Mouse (Mus musculus) urinary bladder, postnatal 10 days (tissue): ENCODE results near the gene Ahcyl2.
"Not testable (repeated sequence)": the region's sequence is repeated elsewhere in the genome, so short reads cannot be mapped to it uniquely, and the experiment has no call there.

Source experiments
- DNase-seq: peaks from one replicate; pipeline ENCODE4 v3.0.0; 2022; ENCODE audit warnings: low spot score

Gene Ahcyl2

DNA sequence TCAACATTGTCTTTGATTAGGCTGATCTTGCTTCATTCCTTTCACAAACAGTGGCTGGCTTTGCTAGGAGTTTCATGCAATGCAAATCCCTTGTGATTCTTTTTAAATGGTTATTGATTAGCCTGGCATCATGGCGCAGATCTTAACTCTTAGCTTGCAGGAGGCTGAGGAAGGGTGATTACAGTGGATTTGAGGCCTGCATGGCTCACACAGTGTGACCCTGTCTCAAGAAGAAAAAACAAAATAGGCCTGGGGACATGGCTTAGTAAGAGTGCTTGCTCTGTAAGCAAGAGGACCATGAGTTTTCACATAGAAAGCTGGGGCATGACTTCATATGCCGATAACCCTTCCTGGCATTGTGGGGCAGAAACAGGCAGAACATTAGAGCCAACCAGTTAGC, 47.8 kb downstream of the Ahcyl2 start:
- DNase-seq, result no peak

DNA sequence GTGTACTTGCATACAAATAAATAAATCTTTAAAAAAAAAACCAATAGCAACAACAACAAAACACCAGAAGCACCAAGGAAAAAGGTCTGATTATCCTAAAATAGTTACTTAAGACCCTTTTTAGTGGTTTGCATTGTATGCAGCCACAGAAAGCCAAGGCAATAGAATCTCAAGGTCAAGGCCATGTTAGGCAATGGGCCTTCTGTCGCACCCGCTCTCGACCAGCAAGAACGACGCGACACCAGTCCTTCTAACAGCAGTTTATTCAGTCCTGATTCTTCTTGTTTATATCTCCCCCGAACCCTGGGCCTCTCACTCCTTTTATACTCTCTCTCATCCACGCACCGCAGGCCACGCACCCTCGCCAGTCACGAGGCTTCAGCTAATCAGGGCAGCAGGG, 48.6 kb downstream of the Ahcyl2 start:
- not testable (repeated sequence) for DNase-seq

DNA sequence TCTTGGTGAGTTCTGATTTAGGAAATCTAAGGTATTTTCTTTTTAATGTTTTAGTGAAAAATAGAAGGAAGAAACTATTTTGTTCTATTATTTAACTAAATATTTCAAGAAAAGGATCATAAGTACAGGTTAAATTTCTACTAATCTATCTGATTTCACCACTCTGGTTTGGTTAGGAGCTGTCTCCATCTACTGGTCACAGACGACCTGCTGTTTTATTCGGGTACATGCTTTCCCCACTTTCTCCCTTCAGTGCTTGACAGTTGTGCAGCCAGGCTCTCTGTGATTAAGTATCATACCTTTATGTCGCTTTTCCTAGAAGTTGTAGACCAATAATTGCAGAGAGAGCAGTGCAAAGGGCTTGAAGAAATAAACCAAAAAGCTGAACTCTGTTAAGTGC, 51.5 kb downstream of the Ahcyl2 start:
- DNase-seq, result no peak

DNA sequence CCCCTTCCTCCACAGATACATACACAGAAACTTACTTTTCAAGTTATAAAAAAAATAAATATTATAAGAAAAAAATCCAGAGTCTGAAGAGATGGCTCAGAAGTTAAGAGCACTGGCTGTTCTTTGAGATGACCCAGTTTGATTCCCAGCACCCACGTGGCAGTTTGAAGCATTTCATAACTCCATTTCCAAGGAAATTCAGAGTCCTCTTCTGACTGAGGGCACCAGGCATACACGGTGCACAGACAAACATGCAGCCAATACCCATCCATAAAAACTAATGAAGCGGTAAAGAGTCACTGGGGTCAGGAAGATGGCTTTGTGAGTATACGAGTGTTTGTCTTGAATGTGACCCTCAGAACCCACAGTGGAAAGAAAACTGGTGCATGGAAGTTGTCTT, 52.5 kb downstream of the Ahcyl2 start:
- DNase-seq, result no peak

DNA sequence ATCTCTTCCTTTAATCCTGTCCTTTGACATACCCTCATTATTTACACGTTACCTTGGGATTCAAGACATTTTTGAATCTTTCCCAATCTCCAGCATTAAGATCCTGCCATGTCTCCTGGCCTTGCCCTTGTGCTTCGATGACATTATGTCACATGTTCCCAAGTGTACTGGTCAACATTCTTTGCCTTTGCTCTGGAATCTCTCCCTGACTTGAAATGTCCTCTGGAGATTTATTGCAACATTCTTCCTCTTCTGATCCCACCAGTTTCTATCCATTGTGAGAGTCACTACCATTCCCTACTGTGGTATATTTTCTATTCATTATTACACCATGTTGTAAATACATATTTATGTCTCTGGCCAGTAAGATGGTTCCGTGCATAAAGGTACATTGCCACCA, 53.1 kb downstream of the Ahcyl2 start:
- DNase-seq, result no peak

DNA sequence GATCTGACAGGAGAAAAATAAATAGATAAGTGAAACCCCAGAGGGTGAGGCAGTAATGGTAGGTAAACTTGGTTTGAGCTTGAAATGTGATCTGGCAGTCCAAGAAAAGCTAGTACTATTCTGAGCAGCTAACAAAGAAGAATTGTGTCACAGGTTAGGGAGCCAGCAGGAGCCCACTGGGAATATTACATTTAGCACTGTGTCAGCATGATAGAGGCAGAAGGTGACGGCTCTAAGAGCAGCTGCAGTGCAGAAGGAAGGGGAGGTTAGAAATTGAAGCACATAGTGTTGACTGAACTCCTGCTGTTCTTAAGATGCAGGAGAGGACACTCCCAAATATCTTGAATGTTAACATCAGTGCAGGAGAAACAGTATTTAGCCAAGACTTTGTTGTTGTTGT, 54.0 kb downstream of the Ahcyl2 start:
- DNase-seq, result no peak

DNA sequence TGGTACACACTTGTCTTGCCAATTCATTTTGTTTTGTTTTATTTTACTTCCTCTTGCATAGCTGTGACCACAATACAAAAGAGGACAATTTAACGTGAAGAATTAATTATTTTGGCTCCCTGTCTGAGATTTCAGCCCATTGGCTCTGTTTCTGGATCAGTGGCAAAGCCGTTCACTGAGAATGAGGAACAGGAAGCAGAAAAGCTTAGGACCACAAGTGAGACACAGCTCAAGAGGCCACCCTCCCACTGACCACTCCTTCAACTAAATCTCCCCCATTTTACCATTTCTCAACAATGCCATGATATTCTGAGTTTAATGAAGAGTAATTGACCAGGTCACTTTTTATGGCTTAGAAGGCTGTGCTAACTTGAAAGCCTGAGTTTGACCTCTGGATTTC, 57.5 kb downstream of the Ahcyl2 start:
- no peak for DNase-seq

DNA sequence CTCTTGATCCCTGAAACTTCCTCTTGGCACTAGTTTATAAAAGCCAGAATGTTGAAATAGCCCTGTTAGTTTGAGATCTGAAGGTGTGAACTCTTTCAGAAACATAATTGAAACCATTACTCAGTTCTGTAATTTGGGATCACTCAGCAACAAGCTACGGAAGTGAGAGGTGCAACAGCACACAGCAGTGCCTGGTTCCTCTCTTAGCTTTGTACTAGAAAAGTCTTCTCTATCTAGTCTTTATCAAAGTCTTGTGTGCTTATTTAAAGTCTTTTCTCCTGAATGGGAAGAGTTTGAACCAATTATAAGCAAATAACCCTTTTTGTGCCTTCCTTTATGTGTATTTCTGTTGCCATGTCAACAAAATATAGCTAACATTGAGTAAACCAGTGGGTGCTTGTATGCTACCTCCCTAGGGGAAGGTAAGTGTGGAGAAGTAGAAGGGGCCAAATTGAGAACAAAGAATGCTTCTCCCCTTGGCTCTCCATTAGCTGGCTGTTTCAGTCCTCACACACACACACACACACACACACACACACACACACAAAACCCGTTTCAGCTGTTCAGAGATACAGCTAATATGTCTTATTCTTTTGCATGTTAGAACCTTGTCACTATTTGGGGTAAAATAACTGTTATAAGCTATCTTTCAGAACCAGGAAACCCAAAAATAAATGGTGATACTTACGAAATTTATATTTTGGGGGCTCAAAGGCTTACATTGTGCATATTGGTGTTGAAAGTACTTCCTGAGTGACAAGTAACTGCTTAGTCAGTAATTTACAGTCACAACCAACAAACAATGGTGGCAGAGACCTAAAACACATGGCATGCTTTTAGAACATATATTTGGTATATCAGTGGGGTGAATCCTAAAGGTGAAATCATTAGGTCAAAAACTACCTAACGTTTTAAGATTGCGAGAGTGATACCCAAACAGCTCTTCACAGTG, 59.8 kb downstream of the Ahcyl2 start:
- DNase-seq, result no peak

DNA sequence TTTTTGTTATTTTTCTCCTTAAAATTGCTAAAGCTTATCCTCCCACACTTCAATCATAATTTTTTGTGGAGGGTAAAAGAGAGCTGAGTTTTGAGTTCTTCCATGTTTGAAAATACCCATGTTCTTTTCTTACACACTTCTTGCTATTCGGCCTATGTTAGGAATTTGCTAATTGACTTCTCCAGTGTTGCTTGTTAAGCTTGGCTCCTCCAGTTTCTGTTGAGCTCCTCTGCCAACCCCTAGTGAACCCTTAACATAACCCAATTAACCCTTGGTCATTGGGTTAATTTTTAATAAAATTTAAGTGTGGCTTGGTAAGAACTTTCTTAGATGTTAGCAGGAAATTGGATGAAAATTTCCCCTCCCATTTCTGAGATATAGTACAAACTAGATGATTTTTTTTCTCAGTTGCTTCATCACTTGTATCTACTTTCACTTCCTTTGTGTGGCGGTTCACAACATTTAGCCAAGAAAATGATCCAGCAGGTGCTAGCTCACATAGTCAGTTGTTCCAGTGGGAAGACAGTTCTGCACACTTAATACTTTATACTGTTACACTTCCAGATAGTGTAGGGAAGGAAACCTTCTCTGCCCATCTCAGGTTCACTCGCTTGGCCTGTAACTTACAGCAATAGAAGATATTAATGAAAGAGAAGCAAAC, 60.9 kb downstream of the Ahcyl2 start:
- no peak for DNase-seq

DNA sequence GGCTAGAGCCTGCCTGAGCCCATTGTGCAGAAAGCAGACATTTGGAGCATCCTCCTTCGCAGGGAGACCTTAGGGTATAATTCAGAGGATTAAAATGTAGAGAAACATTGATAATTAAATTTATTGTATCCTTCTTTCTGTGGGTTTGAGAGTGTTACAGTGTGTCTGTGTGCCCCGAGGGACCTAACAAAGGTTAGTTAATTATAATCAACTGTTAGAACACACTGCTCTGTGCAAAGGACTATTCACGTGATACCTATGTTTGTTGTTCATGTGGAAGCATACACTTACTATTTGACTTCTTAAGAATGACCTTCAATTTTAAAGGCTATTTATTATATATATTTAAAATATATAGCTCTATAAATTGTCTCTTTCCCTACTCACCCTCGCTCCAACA, 64.5 kb downstream of the Ahcyl2 start:
- DNase-seq, result no peak

DNA sequence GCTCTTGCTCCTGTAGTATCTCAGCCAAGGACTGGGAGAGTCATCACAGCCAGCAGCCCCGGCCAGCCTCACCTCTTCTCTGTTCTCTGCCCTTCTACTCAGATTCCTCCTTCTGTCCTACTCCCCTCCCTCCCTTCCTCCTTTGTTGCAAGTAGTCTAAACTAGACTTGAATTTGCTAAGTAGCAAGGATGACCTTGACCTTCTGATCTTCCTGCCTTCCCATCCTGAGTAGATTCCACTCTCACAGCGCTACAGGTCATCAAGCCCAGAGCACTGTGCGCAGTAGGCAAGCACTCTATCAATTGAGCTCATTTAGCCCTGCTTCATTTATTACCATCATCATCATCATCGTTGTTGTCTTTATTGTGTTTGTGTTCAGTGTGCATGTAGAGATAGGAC, 65.3 kb downstream of the Ahcyl2 start:
- DNase-seq, result no peak

DNA sequence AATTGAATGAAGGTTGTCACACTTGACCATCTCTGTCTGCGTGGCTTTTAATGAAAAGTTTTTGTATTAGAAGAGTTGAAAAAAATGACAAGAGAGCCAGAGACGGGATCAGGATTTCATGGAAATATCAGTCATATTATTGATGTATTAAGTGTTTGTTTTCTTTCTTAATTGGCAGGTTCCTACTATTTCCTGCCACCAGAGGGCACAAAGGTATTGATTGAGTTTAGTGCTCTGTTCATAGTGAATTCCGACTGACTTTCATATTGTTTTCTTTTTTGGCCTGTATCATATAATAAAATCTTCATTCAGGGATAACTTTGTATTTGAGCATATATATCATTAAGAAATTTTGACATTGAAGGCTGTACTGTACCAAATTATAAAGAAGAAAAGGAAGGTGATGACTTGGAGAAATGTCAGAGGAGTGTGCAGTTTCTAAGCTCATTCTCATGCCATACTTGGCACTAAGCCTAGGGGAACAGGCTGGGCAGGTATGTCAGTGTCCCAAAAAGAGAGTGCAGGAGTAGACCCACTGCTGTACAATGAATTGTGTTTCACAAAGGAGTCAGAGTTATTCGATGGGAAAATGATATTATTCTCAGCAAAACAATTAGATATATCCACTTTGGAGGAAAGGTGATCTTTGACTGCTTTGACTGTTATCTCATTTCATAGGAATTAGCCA, 65.9 kb downstream of the Ahcyl2 start:
- no peak for DNase-seq

DNA sequence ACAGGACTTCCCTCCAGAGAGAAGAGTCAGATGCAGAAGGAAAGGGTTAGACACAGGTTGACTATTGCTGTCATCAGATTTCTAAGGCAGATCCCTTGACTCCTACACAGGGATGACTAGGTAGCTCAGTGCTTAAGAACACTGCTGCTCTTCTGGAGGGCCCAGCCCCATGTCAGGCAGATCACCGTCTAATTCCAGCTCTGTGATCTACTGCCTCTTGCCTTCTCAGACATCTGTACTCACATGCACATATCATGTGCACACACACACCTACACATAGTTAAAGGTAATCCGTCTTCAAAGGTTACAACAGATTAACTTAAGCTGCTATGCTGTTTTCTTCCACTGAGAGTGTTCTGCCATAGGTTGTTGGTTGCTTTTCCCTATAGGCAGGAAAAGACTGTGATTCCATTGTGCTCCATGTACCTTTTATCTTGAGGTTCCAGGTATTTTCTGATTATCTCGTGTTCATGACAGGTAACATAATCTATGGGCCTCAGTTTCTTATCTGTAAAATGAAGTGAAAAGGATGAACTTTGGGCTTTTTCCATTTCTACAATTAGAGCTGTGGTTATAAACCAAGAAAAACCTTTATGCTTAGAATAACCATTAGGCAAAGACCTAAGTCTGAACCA, 67.8 kb downstream of the Ahcyl2 start:
- no peak for DNase-seq

DNA sequence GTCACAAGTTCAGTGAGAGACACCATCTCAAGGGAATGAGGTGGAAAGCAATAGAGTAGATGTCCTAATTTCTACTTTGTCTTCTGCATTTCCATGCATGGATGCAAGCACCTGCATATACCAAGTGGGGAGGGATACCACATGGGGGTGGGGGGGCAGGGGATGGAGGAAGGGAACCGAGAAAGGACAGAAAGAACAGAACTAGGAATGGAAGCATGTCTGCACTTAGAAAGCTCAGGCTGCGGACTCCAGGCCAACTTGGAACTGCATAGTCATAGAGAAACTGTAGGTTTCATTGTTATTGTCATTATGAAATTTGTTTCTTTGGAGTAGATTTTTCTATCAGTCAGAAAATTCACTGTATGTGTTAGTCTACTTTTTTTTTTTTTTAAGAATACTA, 69.8 kb downstream of the Ahcyl2 start:
- DNase-seq, result no peak

DNA sequence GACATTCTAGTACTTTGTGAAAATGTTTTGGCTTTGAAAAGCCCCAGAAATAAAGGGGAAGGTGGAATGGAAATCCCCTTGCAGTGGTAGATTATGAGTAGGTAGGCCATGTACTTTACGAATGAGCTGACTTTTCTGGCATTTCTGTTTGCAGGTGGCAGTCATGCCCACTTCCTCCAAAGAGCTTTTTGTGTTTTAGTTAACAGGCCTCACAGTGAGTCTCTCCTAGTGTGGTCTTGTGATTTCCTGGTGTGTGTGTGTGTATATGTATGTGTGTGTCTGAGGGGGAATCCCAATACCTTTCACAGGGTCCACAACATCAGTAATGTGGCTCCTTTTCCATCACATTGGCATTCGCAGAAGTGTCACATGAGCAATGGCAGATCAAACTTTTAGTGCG, 70.7 kb downstream of the Ahcyl2 start:
- DNase-seq, result no peak

DNA sequence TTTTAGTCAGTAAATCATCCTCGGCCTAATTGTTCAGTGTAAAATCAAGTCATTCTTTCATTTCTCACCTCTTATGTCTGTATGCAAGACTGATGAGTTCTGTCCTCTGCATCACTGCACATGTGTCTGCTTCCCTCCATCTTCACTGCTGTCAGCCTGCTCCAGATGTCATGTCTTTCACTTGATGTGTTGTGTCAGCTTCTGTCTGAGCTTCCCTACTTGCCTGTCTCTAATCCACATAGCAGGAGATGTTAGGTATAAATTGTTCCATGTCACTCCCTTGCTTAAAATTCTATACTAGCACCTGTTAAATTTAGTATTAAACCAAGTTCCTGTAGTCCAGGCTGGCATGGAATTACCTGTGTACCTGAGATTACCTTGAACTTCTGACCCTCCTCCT, 72.2 kb downstream of the Ahcyl2 start:
- no peak for DNase-seq

DNA sequence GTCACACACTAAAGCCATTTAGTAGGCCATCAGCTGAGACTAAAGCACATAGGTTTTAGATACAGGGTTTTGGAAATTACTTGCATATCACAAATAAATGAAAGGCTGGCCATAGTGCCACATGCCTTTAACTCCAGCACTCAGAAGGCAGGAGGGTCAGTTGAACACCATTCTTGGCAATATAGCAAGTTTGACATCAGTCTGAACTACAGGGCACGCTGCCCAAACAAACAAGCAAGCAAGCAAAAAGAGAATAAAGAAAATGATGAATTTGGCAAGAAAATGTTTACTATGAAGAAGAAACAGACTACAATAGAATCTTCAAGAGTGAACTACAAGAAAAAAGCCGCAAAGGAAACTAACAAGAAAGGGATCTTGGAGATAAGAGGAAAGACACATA, 73.7 kb downstream of the Ahcyl2 start:
- no peak for DNase-seq

DNA sequence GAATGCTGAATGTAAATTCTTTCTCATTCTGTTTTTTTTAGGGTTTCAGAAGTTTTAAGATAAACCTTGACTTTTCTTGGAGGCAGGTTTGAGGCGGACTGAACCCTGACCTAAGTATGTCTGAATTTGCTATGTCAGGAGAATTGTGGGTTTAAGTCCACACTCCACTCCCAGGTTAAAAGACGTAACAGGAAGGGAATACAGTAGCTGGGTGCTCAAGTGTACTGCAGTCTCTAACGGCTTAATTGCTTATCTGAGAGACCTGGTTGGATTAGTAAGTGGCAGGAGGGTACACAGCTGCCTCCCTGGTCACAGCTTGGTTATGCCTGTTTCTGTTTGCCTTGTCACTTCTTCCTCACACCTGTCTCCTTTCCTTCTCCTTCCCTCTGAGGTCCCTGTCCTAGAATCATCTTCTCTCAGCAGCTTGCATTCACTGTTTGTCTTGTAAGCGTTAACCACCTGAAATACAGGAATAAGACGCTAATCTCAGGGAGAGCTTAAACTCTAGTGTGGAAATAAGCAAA, 79.9 kb downstream of the Ahcyl2 start:
- no peak for DNase-seq

DNA sequence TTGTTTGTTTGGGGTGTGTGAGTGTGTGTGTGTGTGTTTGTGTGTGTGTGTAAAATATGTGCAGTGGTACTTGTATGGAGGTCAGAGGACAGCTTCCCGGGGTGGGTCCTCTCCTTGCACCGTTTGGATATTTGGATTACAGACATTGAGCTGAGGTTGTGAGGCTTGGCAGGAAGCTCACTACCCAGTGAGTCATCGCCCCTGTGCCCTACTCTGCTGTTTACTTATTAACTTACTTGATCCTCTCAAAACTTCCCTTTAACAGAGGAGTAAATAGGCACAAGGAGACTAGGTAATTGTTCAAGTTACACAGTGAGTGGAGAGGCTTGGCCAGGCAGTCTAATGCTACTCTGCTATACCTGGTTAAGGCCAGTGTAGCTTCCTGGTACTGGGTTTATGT, 81.0 kb downstream of the Ahcyl2 start:
- DNase-seq, result no peak

DNA sequence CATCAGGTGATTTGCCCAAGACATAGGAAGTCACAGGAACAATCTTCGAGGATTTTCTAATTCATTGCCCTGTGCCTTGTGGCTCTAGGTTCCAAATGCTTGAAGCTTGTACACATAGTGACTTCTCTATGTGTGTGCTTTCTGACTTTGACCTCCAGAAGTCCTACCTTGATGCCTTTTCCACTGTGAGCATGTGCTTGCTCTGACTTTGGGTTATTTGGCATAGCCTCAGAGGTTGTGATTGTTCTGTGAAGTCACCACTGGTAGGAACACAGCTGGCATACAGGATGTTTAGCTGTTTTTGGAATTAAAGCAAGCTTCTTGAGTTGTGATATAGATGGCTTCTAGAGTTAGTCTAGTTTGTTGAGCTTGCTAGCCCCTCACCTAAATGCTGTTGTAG, 82.3 kb downstream of the Ahcyl2 start:
- DNase-seq, result no peak

DNA sequence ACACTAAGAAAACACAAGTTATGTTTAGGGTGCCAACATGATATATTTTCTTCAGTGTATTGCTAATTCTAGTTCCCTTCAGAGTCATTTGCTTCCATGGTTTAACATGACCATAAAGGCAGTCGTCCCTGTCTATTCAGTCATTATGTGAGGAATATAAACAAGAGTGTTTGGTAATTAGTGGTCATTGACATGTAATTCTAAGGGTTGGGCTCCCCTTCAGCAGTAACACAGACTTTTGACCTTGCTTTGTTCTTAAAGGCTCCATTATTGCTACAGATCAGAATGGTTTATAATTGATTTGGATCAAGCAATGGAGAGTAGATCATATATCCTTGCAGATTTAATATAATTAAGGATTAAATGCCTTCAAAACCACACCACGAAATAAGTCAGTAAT, 82.9 kb downstream of the Ahcyl2 start:
- no peak for DNase-seq

DNA sequence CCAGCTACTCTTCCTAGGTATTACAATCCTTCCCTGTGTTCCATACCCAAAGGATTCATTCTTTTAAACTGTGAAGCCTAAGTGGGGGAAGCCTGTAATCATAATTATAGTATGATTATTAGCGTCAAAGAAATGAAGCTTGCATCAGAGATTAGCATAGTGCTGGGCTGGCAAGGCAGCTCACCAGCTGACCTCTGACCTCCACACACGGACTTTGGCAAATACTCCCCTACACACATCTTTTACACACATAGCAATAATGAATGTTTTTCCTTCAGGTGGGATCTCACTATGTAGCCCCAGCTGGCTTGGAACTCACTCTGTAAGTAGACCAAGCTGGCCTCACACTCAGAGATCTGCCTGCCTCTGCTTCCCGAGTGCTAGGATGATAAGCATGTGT, 84.1 kb downstream of the Ahcyl2 start:
- DNase-seq, result no peak
